Mouse (Mus musculus): ENCODE results near the gene Tbc1d22a. TPM values are rescaled to one million over a fixed set of nuclear protein-coding genes. Genes with fewer than 3 reads are reported as not detected.
A peak's percentile ranks its signal among the peaks of the same experiment; 100 is the strongest.

Tbc1d22a gene
- total and polyA plus RNA-seq, 2 experiments from 2014 or later: 13.9 to 19.8 TPM

GRCm38 (mm10) chr15:86444271-86444670 lies 230.0 kb downstream of the Tbc1d22a start:
- no peak overlapping the region for H3K4me3 ChIP-seq (ENCODE audit: low read depth, low read length)
- no peaks in the 10 kb centered on the region for H3K9me3 ChIP-seq (ENCODE audit: low read length)
- DNase-seq (ENCODE audit: low spot score) (peak; percentile 17), ATAC-seq (ENCODE audit: low FRiP score) (no peak)
- TF ChIP-seq CTCF (IDR thresholded peaks at IDR 0.05): no peak
- WGBS: 74% methylated on average over 2 of the region's 2 CpGs
- H3K27me3 ChIP-seq (ENCODE audit: insufficient read depth, low read length): no peaks in the 10 kb centered on the region
- H3K36me3 ChIP-seq (ENCODE audit: insufficient read depth, low read length): no peaks in the 10 kb centered on the region
- H3K27ac ChIP-seq (ENCODE audit: low read depth, low read length): no peak overlapping the region
- no peaks in the 10 kb centered on the region for H3K4me1 ChIP-seq (ENCODE audit: insufficient read depth, low read length)
- no peak overlapping the region for H3K4me2 ChIP-seq (ENCODE audit: low read depth, low read length, poor library complexity, severe bottlenecking)
- no peak overlapping the region for H3K9ac ChIP-seq (replicated peaks; ENCODE audit: low read length, poor library complexity, severe bottlenecking)

DNA sequence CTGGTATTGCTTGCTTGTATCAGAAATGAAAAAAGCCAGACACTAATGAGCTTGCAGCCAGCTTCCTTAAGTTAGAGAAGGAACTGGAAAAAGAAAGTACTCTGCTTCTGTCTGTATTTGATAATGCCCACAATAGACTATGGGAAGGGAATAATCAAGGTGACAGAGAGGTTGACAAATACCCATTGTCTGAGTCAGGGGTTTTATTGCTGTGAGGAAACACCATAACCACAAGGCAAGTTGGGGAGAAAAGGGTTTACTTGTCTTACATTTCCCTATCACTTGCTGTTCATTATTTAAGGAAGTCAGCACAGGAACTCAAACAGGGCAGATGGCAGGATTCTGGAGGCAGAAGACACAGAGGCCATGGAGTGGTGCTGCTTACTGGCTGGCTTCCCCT lies 231.8 kb downstream of the Tbc1d22a start:
- no peak overlapping the region for H3K4me2 ChIP-seq (ENCODE audit: low read depth, low read length, poor library complexity, severe bottlenecking)
- no peaks in the 10 kb centered on the region for H3K27me3 ChIP-seq (ENCODE audit: insufficient read depth, low read length)
- H3K36me3 ChIP-seq (ENCODE audit: insufficient read depth, low read length): no peaks in the 10 kb centered on the region
- no peak for DNase-seq (ENCODE audit: low spot score)
- ATAC-seq (ENCODE audit: low FRiP score): no peak
- no peaks in the 10 kb centered on the region for H3K9me3 ChIP-seq (ENCODE audit: low read length)
- no peaks in the 10 kb centered on the region for H3K4me1 ChIP-seq (ENCODE audit: insufficient read depth, low read length)
- H3K27ac ChIP-seq (ENCODE audit: low read depth, low read length): no peak overlapping the region
- no peak overlapping the region for H3K4me3 ChIP-seq (ENCODE audit: low read depth, low read length)
- H3K9ac ChIP-seq (replicated peaks; ENCODE audit: low read length, poor library complexity, severe bottlenecking): no peak overlapping the region
- TF ChIP-seq CTCF (IDR thresholded peaks at IDR 0.05): no peak

GRCm38 (mm10) chr15:86447251-86447650 lies 233.0 kb downstream of the Tbc1d22a start:
- Histone ChIP-seq H3K4me1 (ENCODE audit: insufficient read depth, low read length) (no peaks in the 10 kb centered on the region), H3K27me3 (ENCODE audit: insufficient read depth, low read length) (no peaks in the 10 kb centered on the region), H3K9me3 (ENCODE audit: low read length) (no peaks in the 10 kb centered on the region), H3K4me3 (ENCODE audit: low read depth, low read length) (no peak overlapping the region), H3K36me3 (ENCODE audit: insufficient read depth, low read length) (no peaks in the 10 kb centered on the region), H3K4me2 (ENCODE audit: low read depth, low read length, poor library complexity, severe bottlenecking) (no peak overlapping the region), H3K9ac (replicated peaks; ENCODE audit: low read length, poor library complexity, severe bottlenecking) (no peak overlapping the region), H3K27ac (ENCODE audit: low read depth, low read length) (no peak overlapping the region)
- 86% methylated on average over 7 of the region's 7 CpGs for WGBS
- no peak for TF ChIP-seq CTCF (IDR thresholded peaks at IDR 0.05)
- DNase-seq (ENCODE audit: low spot score) (no peak), ATAC-seq (ENCODE audit: low FRiP score) (no peak)

GRCm38 (mm10) chr15:86449236-86449635 lies 235.0 kb downstream of the Tbc1d22a start:
- no peak overlapping the region for H3K4me2 ChIP-seq (ENCODE audit: low read depth, low read length, poor library complexity, severe bottlenecking)
- H3K4me3 ChIP-seq (ENCODE audit: low read depth, low read length): no peak overlapping the region
- WGBS: 70% methylated on average over 5 of the region's 5 CpGs
- no peaks in the 10 kb centered on the region for H3K9me3 ChIP-seq (ENCODE audit: low read length)
- H3K36me3 ChIP-seq (ENCODE audit: insufficient read depth, low read length): no peaks in the 10 kb centered on the region
- ATAC-seq (ENCODE audit: low FRiP score) (no peak), DNase-seq (ENCODE audit: low spot score) (no peak)
- no peak overlapping the region for H3K9ac ChIP-seq (replicated peaks; ENCODE audit: low read length, poor library complexity, severe bottlenecking)
- H3K27ac ChIP-seq (ENCODE audit: low read depth, low read length): no peak overlapping the region
- H3K27me3 ChIP-seq (ENCODE audit: insufficient read depth, low read length): no peaks in the 10 kb centered on the region
- no peak for TF ChIP-seq CTCF (IDR thresholded peaks at IDR 0.05)
- H3K4me1 ChIP-seq (ENCODE audit: insufficient read depth, low read length): peaks cover 4% of the 10 kb centered on the region; the same call in 1 of the 2 replicates

DNA sequence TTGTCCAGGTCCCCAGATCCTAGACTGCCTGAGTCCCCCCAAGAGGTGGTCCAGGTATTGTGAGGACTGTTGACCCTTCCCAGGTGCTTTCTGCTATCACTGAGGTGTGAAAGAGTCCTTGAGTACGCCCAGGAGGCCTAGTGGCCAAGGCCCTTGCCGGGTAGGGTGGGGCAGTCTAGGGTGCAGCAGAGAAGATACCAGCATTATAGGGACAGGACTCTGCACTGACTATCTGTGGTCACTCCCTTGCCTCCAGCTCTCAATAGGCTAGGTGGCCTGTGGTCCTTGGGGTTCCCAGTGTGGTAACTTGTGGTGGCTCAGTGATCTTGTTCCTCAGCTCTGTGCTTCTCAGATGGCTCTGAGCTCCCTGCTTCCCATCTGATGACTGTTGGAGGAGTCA lies 235.5 kb downstream of the Tbc1d22a start:
- Histone ChIP-seq H3K27me3 (ENCODE audit: insufficient read depth, low read length) (no peaks in the 10 kb centered on the region), H3K4me2 (ENCODE audit: low read depth, low read length, poor library complexity, severe bottlenecking) (no peak overlapping the region), H3K36me3 (ENCODE audit: insufficient read depth, low read length) (no peaks in the 10 kb centered on the region), H3K4me1 (ENCODE audit: insufficient read depth, low read length) (peaks cover 4% of the 10 kb centered on the region; the same call in 1 of the 2 replicates), H3K4me3 (ENCODE audit: low read depth, low read length) (no peak overlapping the region), H3K9ac (replicated peaks; ENCODE audit: low read length, poor library complexity, severe bottlenecking) (no peak overlapping the region), H3K9me3 (ENCODE audit: low read length) (no peaks in the 10 kb centered on the region), H3K27ac (ENCODE audit: low read depth, low read length) (no peak overlapping the region)
- no peak for ATAC-seq (ENCODE audit: low FRiP score)
- WGBS: 97% methylated on average over 2 of the region's 2 CpGs
- DNase-seq (ENCODE audit: low spot score): no peak
- no peak for TF ChIP-seq CTCF (IDR thresholded peaks at IDR 0.05)

DNA sequence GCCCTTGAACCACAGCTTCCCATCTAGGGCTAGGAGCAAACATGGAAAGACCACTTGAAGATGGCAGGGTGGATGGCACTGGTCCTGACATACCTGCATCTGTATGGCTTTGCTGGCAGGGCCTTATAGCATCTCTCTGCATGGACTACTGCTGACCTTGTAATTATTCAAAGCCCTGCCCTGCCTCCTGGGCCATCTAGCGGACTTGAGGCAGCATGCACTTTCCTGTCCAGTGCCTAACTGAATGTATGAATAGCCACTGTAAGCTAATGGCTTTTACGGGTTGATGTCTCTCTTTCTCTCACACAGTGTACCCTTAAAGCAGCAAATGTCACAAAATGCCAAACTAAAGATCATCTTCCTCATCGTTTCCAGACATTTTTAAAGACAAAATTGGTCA lies 245.2 kb downstream of the Tbc1d22a start:
- peak; percentile 57 for TF ChIP-seq CTCF (IDR thresholded peaks at IDR 0.05)
- Histone ChIP-seq H3K4me1 (ENCODE audit: insufficient read depth, low read length) (no peaks in the 10 kb centered on the region), H3K27me3 (ENCODE audit: insufficient read depth, low read length) (no peaks in the 10 kb centered on the region), H3K4me2 (ENCODE audit: low read depth, low read length, poor library complexity, severe bottlenecking) (no peak overlapping the region), H3K36me3 (ENCODE audit: insufficient read depth, low read length) (no peaks in the 10 kb centered on the region), H3K4me3 (ENCODE audit: low read depth, low read length) (no peak overlapping the region), H3K9ac (replicated peaks; ENCODE audit: low read length, poor library complexity, severe bottlenecking) (no peak overlapping the region), H3K9me3 (ENCODE audit: low read length) (no peaks in the 10 kb centered on the region), H3K27ac (ENCODE audit: low read depth, low read length) (no peak overlapping the region)
- DNase-seq (ENCODE audit: low spot score): peak; percentile 28
- no peak for ATAC-seq (ENCODE audit: low FRiP score)
- 61% methylated on average over 3 of the region's 3 CpGs for WGBS
